Mouse (Mus musculus) intestine, embryonic 14.5 days (tissue): ENCODE data around the gene Masp1. TPM values are rescaled to one million over a fixed set of nuclear protein-coding genes. Genes with fewer than 3 reads are reported as not detected.

Experiments used
- ATAC-seq: fragments of 200-750 bp; cut with Nextera tagmentation; replicated peaks from 2 replicates; pipeline ENCODE4 v1.8.0; 2017; ENCODE audit warnings: low read depth, moderate number of reproducible peaks, moderate TSS enrichment, moderate library complexity; ENCODE audit not compliant: low FRiP score, low TSS enrichment
- DNase-seq: peaks from one replicate; pipeline ENCODE4 v3.0.0-alpha.2; 2018; ENCODE audit warnings: low spot score
- H3K27ac ChIP-seq: fragments of 300-500 bp; sonication (generic); 2 replicates; pipeline ENCODE4 v1.5.1; 2014; ENCODE audit warnings: low read depth, mild to moderate bottlenecking, control low read depth
- H3K27me3 ChIP-seq: fragments of 300-500 bp; sonication (generic); replicated peaks from 2 replicates; pipeline ENCODE4 v1.6.1; 2014; ENCODE audit warnings: low read length, control low read depth; ENCODE audit not compliant: control insufficient read depth, insufficient read depth
- H3K36me3 ChIP-seq: fragments of 300-500 bp; sonication (generic); 2 replicates; pipeline ENCODE4 v1.6.1; 2014; ENCODE audit warnings: low read length, control low read depth; ENCODE audit not compliant: control insufficient read depth, insufficient read depth
- H3K4me1 ChIP-seq: fragments of 300-500 bp; sonication (generic); replicated peaks from 2 replicates; pipeline ENCODE4 v1.6.1; 2014; ENCODE audit warnings: low read length, control low read depth, mixed read lengths; ENCODE audit not compliant: control insufficient read depth, insufficient read depth
- H3K4me2 ChIP-seq: fragments of 300-500 bp; sonication (generic); 2 replicates; pipeline ENCODE4 v1.6.1; 2014; ENCODE audit warnings: low read length
- H3K4me3 ChIP-seq: fragments of 300-500 bp; sonication (generic); 2 replicates; pipeline ENCODE4 v1.5.1; 2014; ENCODE audit warnings: low read depth, low read length, control low read depth, mixed read lengths
- H3K9ac ChIP-seq: fragments of 300-500 bp; sonication (generic); 2 replicates; pipeline ENCODE4 v1.6.1; 2014; ENCODE audit warnings: mild to moderate bottlenecking, low read length
- H3K9me3 ChIP-seq: fragments of 300-500 bp; sonication (generic); 2 replicates; pipeline ENCODE4 v1.6.1; 2016; ENCODE audit warnings: low read length, control low read depth; ENCODE audit not compliant: control insufficient read depth
- WGBS: fragments of 180-500 bp; shearing (Covaris S2); extraction: QIAGEN DNeasy Blood & Tissue Kit; methylation state at CpG from one replicate; pipeline ENCODE4 v1.1.7; 2014; 5-methylcytosine and 5-hydroxymethylcytosine counted together
- polyA plus RNA-seq: library from polyadenylated mRNA; unstranded; fragments of >200 nt; fragmentation: Nextera tagmentation; extraction: Ambion mirVana; gene quantifications from 2 replicates; pipeline ENCODE4 v1.2.1, GENCODE M21; 2014

The Masp1 gene
- polyA plus RNA-seq, 1 experiment from 2014 or later: 6.0 TPM

DNA sequence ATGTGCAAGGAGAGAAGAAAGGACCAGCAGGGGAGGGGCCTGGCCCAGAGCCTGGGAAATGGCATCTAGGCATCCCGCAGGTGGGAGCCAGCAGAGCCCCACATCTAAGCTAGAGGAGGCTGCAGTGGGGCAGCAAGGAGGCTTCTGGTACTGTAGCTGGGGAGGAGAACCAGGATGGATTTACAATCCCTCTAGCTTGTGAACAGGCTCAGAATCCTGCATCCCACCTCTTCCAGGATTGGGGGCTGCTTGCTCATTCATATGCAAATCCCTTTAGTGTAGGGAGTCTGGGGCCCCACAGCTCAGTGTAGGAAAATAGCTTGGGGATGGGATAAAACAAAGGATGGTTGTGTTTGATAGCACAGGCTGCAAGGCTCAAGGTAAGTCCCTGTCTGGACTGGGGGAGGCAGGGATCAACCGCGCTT lies 16.3 kb downstream of the Masp1 start:
- no peak overlapping the region for H3K27ac ChIP-seq
- 0 out of 2 replicates have a peak, but pooled peaks cover 5% of the 10 kb centered on the region for H3K4me1 ChIP-seq
- WGBS: 70% methylated on average over 3 of the region's 3 CpGs
- ATAC-seq: no peak
- no peak overlapping the region for H3K9ac ChIP-seq
- no peaks in the 10 kb centered on the region for H3K36me3 ChIP-seq
- no peaks in the 10 kb centered on the region for H3K27me3 ChIP-seq
- no peak overlapping the region for H3K4me3 ChIP-seq
- no peak overlapping the region for H3K4me2 ChIP-seq
- no peaks in the 10 kb centered on the region for H3K9me3 ChIP-seq
- DNase-seq: no peak

DNA sequence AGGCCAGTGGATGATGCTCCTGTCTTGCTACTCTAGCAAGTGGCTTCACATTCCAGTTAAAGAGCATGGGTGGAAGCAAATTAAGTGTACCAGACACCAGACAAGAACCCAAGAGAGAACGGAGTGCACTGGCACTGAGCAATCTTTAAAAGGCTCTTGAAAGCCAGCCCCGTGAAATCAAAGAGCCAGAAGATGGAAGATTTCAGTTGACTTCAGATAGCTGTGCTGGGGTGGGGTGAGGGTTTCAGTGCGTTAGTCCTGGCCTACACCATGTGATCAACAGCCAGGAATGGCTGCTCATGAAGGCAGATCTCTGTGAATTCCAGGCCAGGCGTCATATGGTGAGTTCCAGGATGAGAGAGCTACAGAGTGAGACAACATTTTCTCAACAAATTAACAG lies 17.3 kb downstream of the Masp1 start:
- WGBS: 78% methylated on average over 4 of the region's 4 CpGs
- ATAC-seq: no peak

DNA sequence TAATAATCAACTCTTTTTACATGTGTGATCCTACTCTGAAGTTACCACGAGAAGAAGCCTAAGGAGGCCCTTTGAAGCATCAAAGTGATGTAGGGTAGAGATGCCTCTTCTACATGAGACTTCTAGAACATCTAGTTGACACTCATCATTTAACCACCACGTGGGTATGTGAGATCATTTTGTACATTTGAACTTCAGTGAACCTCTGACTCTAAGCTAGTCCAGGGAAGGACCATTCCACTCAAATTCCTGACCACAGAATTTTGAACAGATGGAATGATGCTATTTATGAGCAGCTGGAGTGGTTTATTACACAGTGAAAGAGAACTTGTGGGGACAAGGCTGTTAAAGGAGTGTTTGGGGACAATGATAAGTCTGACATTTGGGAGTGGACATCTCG lies 18.1 kb downstream of the Masp1 start:
- WGBS: 69% methylated on average over 3 of the region's 3 CpGs
- no peak for ATAC-seq
- Histone ChIP-seq H3K27me3 (no peaks in the 10 kb centered on the region), H3K4me1 (peaks cover 22% of the 10 kb centered on the region), H3K27ac (no peak overlapping the region), H3K4me2 (no peak overlapping the region), H3K9me3 (no peaks in the 10 kb centered on the region), H3K36me3 (no peaks in the 10 kb centered on the region), H3K4me3 (no peak overlapping the region), H3K9ac (no peak overlapping the region)
- no peak for DNase-seq

More for the DNA sequence above, 17.3 kb downstream of the Masp1 start:
- Histone ChIP-seq H3K27ac (no peak overlapping the region), H3K9ac (no peak overlapping the region), H3K4me3 (no peak overlapping the region), H3K4me2 (no peak overlapping the region), H3K9me3 (no peaks in the 10 kb centered on the region), H3K4me1 (peaks cover 13% of the 10 kb centered on the region; the same call in 1 of the 2 replicates), H3K27me3 (no peaks in the 10 kb centered on the region), H3K36me3 (no peaks in the 10 kb centered on the region)
- DNase-seq: no peak

DNA sequence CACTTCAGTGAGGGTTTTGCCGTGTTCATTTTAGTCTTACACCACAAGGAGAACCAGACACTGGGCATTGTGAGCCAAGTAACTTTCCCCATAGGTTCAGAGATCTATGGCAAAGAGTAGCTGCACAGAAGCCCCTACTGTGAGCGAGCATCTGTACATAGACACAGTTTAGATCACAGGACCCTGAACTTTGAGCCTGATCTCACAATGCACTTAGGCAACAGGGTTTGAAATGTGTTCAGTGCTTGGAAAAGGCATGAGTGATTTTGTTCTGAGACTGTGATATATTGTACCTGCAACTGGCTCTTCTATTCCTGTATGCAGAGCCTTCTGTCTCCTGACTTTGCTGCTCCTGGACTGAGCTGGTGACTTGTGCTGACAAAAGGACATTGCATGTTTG lies 19.3 kb downstream of the Masp1 start:
- no peaks in the 10 kb centered on the region for H3K27me3 ChIP-seq
- no peak overlapping the region for H3K9ac ChIP-seq
- no peak for ATAC-seq
- DNase-seq: no peak
- no peak overlapping the region for H3K27ac ChIP-seq
- no peak overlapping the region for H3K4me3 ChIP-seq
- peaks cover 25% of the 10 kb centered on the region for H3K4me1 ChIP-seq
- no peaks in the 10 kb centered on the region for H3K36me3 ChIP-seq
- H3K9me3 ChIP-seq: no peaks in the 10 kb centered on the region
- 82% methylated on average over 2 of the region's 2 CpGs for WGBS
- H3K4me2 ChIP-seq: no peak overlapping the region

DNA sequence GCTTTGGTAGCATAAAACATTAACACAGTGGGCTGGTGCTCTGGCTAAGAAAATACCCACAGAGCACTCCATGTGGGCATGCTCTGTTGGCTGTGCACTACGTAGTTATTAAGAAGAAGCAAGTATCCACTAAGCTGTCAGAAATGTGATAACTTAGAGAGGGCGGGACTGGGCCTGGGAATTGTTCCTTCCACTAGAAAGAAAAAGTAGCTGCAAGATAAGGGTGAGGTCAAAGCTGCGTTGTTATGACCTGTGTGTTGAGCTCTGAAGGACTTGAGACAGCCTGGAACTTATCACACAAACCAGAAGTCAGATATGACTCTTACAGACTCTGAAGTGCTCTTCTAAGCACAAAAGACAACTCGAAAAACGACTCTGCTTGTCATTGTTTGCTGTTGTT lies 20.1 kb downstream of the Masp1 start:
- H3K4me1 ChIP-seq: peaks cover 20% of the 10 kb centered on the region
- no peak overlapping the region for H3K9ac ChIP-seq
- WGBS: 56% methylated on average over 5 of the region's 5 CpGs
- ATAC-seq (no peak), DNase-seq (no peak)
- H3K27me3 ChIP-seq: no peaks in the 10 kb centered on the region
- no peaks in the 10 kb centered on the region for H3K36me3 ChIP-seq
- H3K4me2 ChIP-seq: no peak overlapping the region
- H3K9me3 ChIP-seq: no peaks in the 10 kb centered on the region
- H3K4me3 ChIP-seq: no peak overlapping the region
- no peak overlapping the region for H3K27ac ChIP-seq

DNA sequence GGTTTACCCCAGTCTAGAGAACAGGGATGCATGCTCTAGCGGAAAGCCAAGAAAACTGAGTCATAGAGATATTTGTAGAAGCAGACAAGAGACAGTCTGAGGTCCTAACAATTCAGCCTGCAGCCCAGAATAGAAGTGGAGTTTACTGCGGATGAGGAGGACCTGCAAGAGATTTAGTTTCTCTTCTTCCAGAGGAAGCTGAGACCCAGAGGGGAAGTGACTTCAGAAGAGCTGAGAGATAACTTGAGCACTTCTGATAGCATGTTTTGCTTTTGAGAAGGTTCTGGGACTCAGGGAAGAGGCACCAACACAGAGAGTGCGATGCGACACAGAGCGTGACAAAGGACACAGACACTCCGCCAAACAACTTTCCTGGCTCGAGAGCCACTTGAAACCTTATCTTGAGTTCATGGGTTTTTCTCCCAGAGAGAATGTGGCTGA lies 21.9 kb downstream of the Masp1 start:
- no peak overlapping the region for H3K9ac ChIP-seq
- no peak for DNase-seq
- WGBS: 65% methylated on average over 7 of the region's 7 CpGs
- no peak overlapping the region for H3K27ac ChIP-seq
- no peak overlapping the region for H3K4me3 ChIP-seq
- no peak for ATAC-seq
- no peaks in the 10 kb centered on the region for H3K27me3 ChIP-seq
- peaks cover 20% of the 10 kb centered on the region for H3K4me1 ChIP-seq
- H3K36me3 ChIP-seq: no peaks in the 10 kb centered on the region
- no peaks in the 10 kb centered on the region for H3K9me3 ChIP-seq
- H3K4me2 ChIP-seq: no peak overlapping the region

DNA sequence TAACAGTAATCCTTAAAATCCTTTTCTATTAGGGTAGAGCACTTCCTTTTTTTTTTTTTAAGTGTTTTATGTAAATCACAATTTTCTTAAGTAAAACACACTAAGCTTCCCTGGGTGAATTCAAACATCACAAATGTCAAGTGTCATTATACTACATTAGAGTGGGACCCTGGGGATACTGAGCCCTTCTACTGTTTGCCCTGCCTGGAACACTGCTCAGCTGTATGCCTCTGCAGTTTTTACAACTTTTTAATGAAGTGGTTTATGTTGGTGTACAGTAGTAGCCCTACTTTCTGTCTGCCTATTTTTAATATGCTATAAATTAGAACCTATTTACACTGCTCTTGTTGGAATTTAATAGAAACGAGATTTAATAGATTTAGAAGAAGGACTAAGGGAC lies 22.7 kb downstream of the Masp1 start:
- DNase-seq (no peak), ATAC-seq (no peak)
- H3K4me1 ChIP-seq: peaks cover 20% of the 10 kb centered on the region
- no peak overlapping the region for H3K4me2 ChIP-seq
- no peaks in the 10 kb centered on the region for H3K9me3 ChIP-seq
- 39% methylated on average over 1 of the region's 1 CpGs for WGBS
- no peak overlapping the region for H3K27ac ChIP-seq
- H3K9ac ChIP-seq: no peak overlapping the region
- no peaks in the 10 kb centered on the region for H3K27me3 ChIP-seq
- no peaks in the 10 kb centered on the region for H3K36me3 ChIP-seq
- no peak overlapping the region for H3K4me3 ChIP-seq

DNA sequence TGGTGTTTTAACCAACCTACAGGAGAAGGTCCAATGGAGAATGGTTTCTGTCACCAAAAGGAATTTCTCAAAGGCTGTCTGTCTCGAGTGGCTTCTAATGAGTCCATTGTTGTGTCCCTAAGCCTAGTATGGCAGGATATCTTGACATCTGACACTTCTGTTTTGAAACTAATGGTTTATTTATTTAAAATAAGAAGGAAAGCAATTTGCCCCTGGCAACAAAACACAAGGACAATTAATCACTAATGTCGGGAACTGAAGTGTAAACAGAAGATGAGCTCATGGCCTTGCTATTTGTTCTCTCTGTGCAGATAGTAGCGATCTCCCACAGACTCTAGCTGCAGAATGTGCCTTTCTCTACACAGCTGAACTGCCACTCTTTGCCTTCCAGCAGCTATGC lies 23.2 kb downstream of the Masp1 start:
- Histone ChIP-seq H3K9me3 (no peaks in the 10 kb centered on the region), H3K27ac (no peak overlapping the region; the same call in 1 of the 2 replicates), H3K4me3 (no peak overlapping the region), H3K36me3 (no peaks in the 10 kb centered on the region), H3K9ac (no peak overlapping the region), H3K4me1 (peaks cover 20% of the 10 kb centered on the region), H3K4me2 (no peak overlapping the region), H3K27me3 (no peaks in the 10 kb centered on the region)
- ATAC-seq (0 out of 2 replicates have a peak, but pooled peaks have one; percentile 47), DNase-seq (no peak)
- 7% methylated on average over 3 of the region's 3 CpGs for WGBS

DNA sequence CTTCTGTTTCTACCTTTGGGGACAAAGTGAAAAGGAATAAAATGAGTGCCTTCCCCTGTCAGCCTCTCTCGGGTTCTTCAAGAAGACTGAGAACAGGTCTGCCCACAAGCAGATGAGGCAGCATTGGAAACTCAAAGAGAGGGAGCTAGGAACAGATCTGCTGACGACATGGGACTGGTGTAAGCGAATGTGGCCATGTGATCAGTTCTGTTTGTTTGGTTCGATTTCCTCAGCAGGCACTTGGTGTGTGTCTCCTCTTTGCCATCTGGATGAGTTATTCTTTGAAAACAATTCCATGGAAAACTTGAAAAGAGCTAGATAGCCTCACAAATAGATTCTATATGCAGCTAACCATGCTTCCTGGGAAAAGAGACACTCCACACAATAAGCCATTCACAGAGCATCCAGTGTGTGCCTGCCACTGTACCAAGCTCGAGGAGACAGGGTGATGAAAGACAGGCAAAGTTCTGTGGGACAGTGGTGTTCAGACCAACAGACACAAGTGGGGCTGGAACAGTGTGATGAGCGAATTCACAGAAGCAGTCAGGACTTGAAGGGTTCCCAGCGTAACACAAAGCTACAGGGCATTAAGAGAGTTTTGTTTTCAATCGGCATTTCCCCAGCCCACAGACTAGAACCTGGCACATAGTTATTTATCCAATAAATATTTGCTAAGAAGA lies 24.2 kb downstream of the Masp1 start:
- ATAC-seq: no peak
- Histone ChIP-seq H3K9me3 (no peaks in the 10 kb centered on the region), H3K27ac (no peak overlapping the region), H3K36me3 (no peaks in the 10 kb centered on the region), H3K4me1 (peaks cover 20% of the 10 kb centered on the region), H3K4me2 (no peak overlapping the region), H3K9ac (no peak overlapping the region), H3K4me3 (no peak overlapping the region), H3K27me3 (no peaks in the 10 kb centered on the region)
- no peak for DNase-seq
- 52% methylated on average over 8 of the region's 8 CpGs for WGBS
